Mouse (Mus musculus): ENCODE measurements at regions not wholly inside any gene's neighbourhood (a gene's known extent, or its start where the extent isn't known, plus 50 kb on each side); places are given as distances from the start of the nearest gene placed in this dataset.

DNA sequence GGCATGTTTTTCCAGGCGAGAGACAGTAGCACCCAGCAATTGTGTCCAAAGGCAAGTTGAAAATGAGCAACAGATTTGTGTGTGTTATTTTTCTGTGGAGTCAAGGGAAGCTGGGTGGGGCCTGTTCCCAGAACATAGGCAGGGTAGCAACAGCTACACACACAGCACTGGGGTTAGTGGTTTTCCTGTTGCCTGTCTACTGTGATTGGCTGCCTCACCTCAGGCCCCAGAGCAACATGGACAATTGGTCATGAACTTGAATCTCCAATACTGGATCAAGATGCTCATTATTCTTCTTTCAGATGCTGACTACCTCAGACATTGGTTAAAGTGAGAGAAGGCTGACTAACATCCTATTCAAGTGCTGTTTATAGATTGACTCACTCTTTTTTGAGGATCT is 188.9 kb downstream of the Gm5426 start:
- no peak for TF ChIP-seq CTCF (IDR thresholded peaks at IDR 0.05; ENCODE audit: borderline replicate concordance, insufficient read depth, low read depth, low read length)
- no peak for TF ChIP-seq POLR2A (IDR thresholded peaks at IDR 0.05; ENCODE audit: borderline replicate concordance, insufficient read depth, low read length)

Measured in cerebellum, adult 2 months (tissue).